Mouse (Mus musculus): ENCODE results near the gene Man1a2. TPM values are rescaled to one million over a fixed set of nuclear protein-coding genes. Genes with fewer than 3 reads are reported as not detected.

Man1a2 gene
- polyA plus RNA-seq, 1 experiment from 2014 or later = 74.9 TPM

Other genes starting within 250 kb of the Man1a2 start
- 1.0 and 2.0 TPM in 2 replicates for gene Tent5c, start 196.2 kb downstream of the Man1a2 start, polyA plus RNA-seq (2016; fragmentation: Nextera tagmentation; extraction: Ambion mirVana)
- not detected in 2 replicates for gene Vtcn1, start 140.0 kb upstream of the Man1a2 start, polyA plus RNA-seq (2016; fragmentation: Nextera tagmentation; extraction: Ambion mirVana)
- 5.6 and 6.7 TPM in 2 replicates for gene Trim45, start 236.7 kb upstream of the Man1a2 start, polyA plus RNA-seq (2016; fragmentation: Nextera tagmentation; extraction: Ambion mirVana)

All from limb, embryonic 10.5 days (tissue).